8 mouse cellular contexts compared by ENCODE assay signal in genomic region chr4:48541526-48542250, GRCm38 (mm10). TPM values are rescaled to one million over a fixed set of nuclear protein-coding genes. Genes with fewer than 3 reads are reported as not detected.
A peak's percentile ranks its signal among the peaks of the same experiment; 100 is the strongest.
DNase-seq lines count a peak whose midpoint lies in the region; ATAC-seq lines count a peak whose summit lies in the region.

No protein-coding gene starts in this region.

- no peak for ATAC-seq in hindbrain, embryonic 11.5 days (ENCODE audit: low FRiP score)
- peak; percentile 21; the same call in 1 of the 2 replicates for ATAC-seq in megakaryocyte, adult 5-6 weeks (ENCODE audit: poor library complexity, severe bottlenecking)

- no peaks in the 10 kb centered on the region for H3K9me3 ChIP-seq in hindbrain, embryonic 11.5 days (ENCODE audit: control insufficient read depth, low read length)

- no peaks in the 10 kb centered on the region for H3K27me3 ChIP-seq in hindbrain, embryonic 11.5 days (ENCODE audit: control insufficient read depth, insufficient read depth, low read length)

- H3K36me3 ChIP-seq in hindbrain, embryonic 11.5 days (ENCODE audit: control insufficient read depth, insufficient read depth, low read length), result no peaks in the 10 kb centered on the region

- no peak overlapping the region; the same call in 1 of the 2 replicates for H3K27ac ChIP-seq in hindbrain, embryonic 11.5 days (ENCODE audit: low read depth, low read length)

- WGBS in hindbrain, embryonic 11.5 days, result 4% methylated on average over 15 of the region's 15 CpGs

- H3K4me3 ChIP-seq in hindbrain, embryonic 11.5 days (ENCODE audit: low read depth, low read length), result peak overlapping the region; percentile 85

- peak; percentile 53 for DNase-seq in embryo, embryonic 10 days (ENCODE audit: low spot score)
- no peak for DNase-seq in embryo, embryonic 9.5 days (ENCODE audit: extremely low spot score)
- DNase-seq in NIH3T3 (ENCODE audit: low read depth), result peak; percentile 43
- peak; percentile 46 for DNase-seq in hindbrain, embryonic 11.5 days (ENCODE audit: low spot score)
- no peak for DNase-seq in urinary bladder, adult 18-20 months (ENCODE audit: low spot score in 2 of 2)
- DNase-seq in adrenal gland, postnatal 36 days, result no peak
- DNase-seq in left cerebral cortex, adult 9 months (ENCODE audit: low spot score in 2 of 2), result no peak

- H3K4me2 ChIP-seq in hindbrain, embryonic 11.5 days (replicated peaks; ENCODE audit: low read depth, low read length), result peak overlapping the region; percentile 70

- H3K9ac ChIP-seq in hindbrain, embryonic 11.5 days (ENCODE audit: low read depth, low read length), result peak overlapping the region; percentile 99

- H3K4me1 ChIP-seq in hindbrain, embryonic 11.5 days (replicated peaks; ENCODE audit: control insufficient read depth, insufficient read depth, low read length), result peaks cover 16% of the 10 kb centered on the region

RNA-seq across cellular contexts. Expression of gene Msantd3, which starts 2.0 kb away (rescaled TPM):
- 61.9 and 75.6 TPM in 2 replicates for polyA plus RNA-seq in hindbrain, embryonic 11.5 days (2014; fragmentation: Nextera tagmentation; extraction: Ambion mirVana)
- 22.9 and 31.8 TPM in 2 replicates for total RNA-seq in megakaryocyte, adult 5-6 weeks (2015)
- 32.1 and 37.4 TPM in 2 replicates for total RNA-seq in megakaryocyte, adult 5-6 weeks (2017)
- total RNA-seq in adrenal gland, postnatal 36 days (2021), result 10 to 100 TPM; 16.7 to 17.0 TPM

RNA-seq across cellular contexts. Expression of gene Tmeff1, which starts 43.3 kb away (rescaled TPM):
- 242 and 302 TPM in 2 replicates for polyA plus RNA-seq in hindbrain, embryonic 11.5 days (2014; fragmentation: Nextera tagmentation; extraction: Ambion mirVana)
- total RNA-seq in megakaryocyte, adult 5-6 weeks (2015), result 0.09 and 0.41 TPM in 2 replicates
- 0.37 and 0.40 TPM in 2 replicates for total RNA-seq in megakaryocyte, adult 5-6 weeks (2017)
- 10 to 100 TPM in 1 of 2 experiments, 1 to 10 TPM in 1; 9.3 to 14.4 TPM for total RNA-seq in adrenal gland, postnatal 36 days (2021)

Comparison
In these comparisons a context has a peak if more than half of its experiments do, and no peak if none do; other contexts are left out.
1. DNase-seq: peak in embryo, embryonic 10 days (single experiment), NIH3T3 (single experiment) and hindbrain, embryonic 11.5 days (single experiment); none in embryo, embryonic 9.5 days (single experiment), urinary bladder, adult 18-20 months (0 of 2), adrenal gland, postnatal 36 days (0 of 2) and left cerebral cortex, adult 9 months (0 of 2).
2. RNA of gene Tmeff1, which starts 43.3 kb away (total RNA-seq): 9.3 to 14.4 TPM in adrenal gland, postnatal 36 days; 0.09 to 0.41 TPM in megakaryocyte, adult 5-6 weeks; every median in the first group is over 4 times any median in the second.